18 mouse cellular contexts compared by ENCODE assay signal in genomic region chr9:96893582-96893981, GRCm38 (mm10). TPM values are rescaled to one million over a fixed set of nuclear protein-coding genes. Genes with fewer than 3 reads are reported as not detected.
DNase-seq lines count a peak whose midpoint lies in the region; ATAC-seq lines count a peak whose summit lies in the region.
"Had no signal": no experiment of that assay in that cellular context is flagged by ENCODE, and none has a peak within 500 bp of the region (broad histone marks: within the 10 kb centered on the region; RNA-seq: fewer than 3 reads in every experiment).

No protein-coding gene starts in this region.

- peaks cover 45% of the 10 kb centered on the region for H3K4me1 ChIP-seq in hindbrain, embryonic 13.5 days (replicated peaks)
- H3K4me1 ChIP-seq in hindbrain, embryonic 11.5 days (replicated peaks; ENCODE audit: control insufficient read depth, insufficient read depth, low read length): peaks cover 9% of the 10 kb centered on the region
- no peaks in the 10 kb centered on the region; the same call in 1 of the 2 replicates for H3K4me1 ChIP-seq in liver, embryonic 16.5 days (ENCODE audit: control insufficient read depth, low read depth, low read length)
- peaks cover 14% of the 10 kb centered on the region for H3K4me1 ChIP-seq in intestine, embryonic 15.5 days (replicated peaks)

- H3K27me3 ChIP-seq in hindbrain, embryonic 13.5 days: no peaks in the 10 kb centered on the region
- no peaks in the 10 kb centered on the region for H3K27me3 ChIP-seq in hindbrain, embryonic 11.5 days (ENCODE audit: control insufficient read depth, insufficient read depth, low read length)
- peaks cover 14% of the 10 kb centered on the region for H3K27me3 ChIP-seq in liver, embryonic 16.5 days (ENCODE audit: control insufficient read depth, insufficient read depth, low read depth, low read length)
- no peaks in the 10 kb centered on the region for H3K27me3 ChIP-seq in intestine, embryonic 15.5 days (replicated peaks)

- no peak for ATAC-seq in hindbrain, embryonic 13.5 days (ENCODE audit: low FRiP score)
- ATAC-seq in hindbrain, embryonic 11.5 days (ENCODE audit: low FRiP score): no peak
- ATAC-seq in liver, embryonic 16.5 days (ENCODE audit: low read depth): peak; percentile 56
- ATAC-seq in intestine, embryonic 15.5 days: no peak
- ATAC-seq: intestine, postnatal 0 days had no signal

- 34% methylated on average over 5 of the region's 5 CpGs for WGBS in hindbrain, embryonic 13.5 days
- WGBS in hindbrain, embryonic 11.5 days: 28% methylated on average over 5 of the region's 5 CpGs
- 62% methylated on average over 5 of the region's 5 CpGs for WGBS in liver, embryonic 16.5 days (ENCODE audit: insufficient replicate concordance)
- 51% methylated on average over 5 of the region's 5 CpGs for WGBS in intestine, embryonic 15.5 days

- no peak overlapping the region for H3K4me2 ChIP-seq in hindbrain, embryonic 13.5 days
- no peak overlapping the region for H3K4me2 ChIP-seq in hindbrain, embryonic 11.5 days (replicated peaks; ENCODE audit: low read depth, low read length)
- no peak overlapping the region for H3K4me2 ChIP-seq in liver, embryonic 16.5 days (ENCODE audit: low read depth, low read length)
- H3K4me2 ChIP-seq in intestine, embryonic 15.5 days (replicated peaks): no peak overlapping the region
- H3K4me2 ChIP-seq: heart, embryonic 12.5 days; limb, embryonic 15.5 days had no signal

- H3K9ac ChIP-seq in hindbrain, embryonic 13.5 days: no peak overlapping the region
- no peak overlapping the region for H3K9ac ChIP-seq in hindbrain, embryonic 11.5 days (ENCODE audit: low read depth, low read length)
- H3K9ac ChIP-seq in liver, embryonic 16.5 days (ENCODE audit: low read depth, low read length): no peak overlapping the region
- H3K9ac ChIP-seq in intestine, embryonic 15.5 days: no peak overlapping the region
- H3K9ac ChIP-seq: heart, embryonic 12.5 days; limb, embryonic 15.5 days had no signal

- H3K36me3 ChIP-seq in hindbrain, embryonic 13.5 days: no peaks in the 10 kb centered on the region
- H3K36me3 ChIP-seq in hindbrain, embryonic 11.5 days (ENCODE audit: control insufficient read depth, insufficient read depth, low read length): no peaks in the 10 kb centered on the region
- no peaks in the 10 kb centered on the region for H3K36me3 ChIP-seq in liver, embryonic 16.5 days (ENCODE audit: control insufficient read depth, insufficient read depth)
- no peaks in the 10 kb centered on the region for H3K36me3 ChIP-seq in intestine, embryonic 15.5 days
- H3K36me3 ChIP-seq: heart, embryonic 12.5 days; limb, embryonic 15.5 days had no signal

- peak overlapping the region; percentile 87; the same call in 1 of the 2 replicates for H3K27ac ChIP-seq in hindbrain, embryonic 13.5 days
- H3K27ac ChIP-seq in hindbrain, embryonic 11.5 days (ENCODE audit: low read depth, low read length): no peak overlapping the region
- H3K27ac ChIP-seq in liver, embryonic 16.5 days (ENCODE audit: low read length): no peak overlapping the region
- H3K27ac ChIP-seq in intestine, embryonic 15.5 days: no peak overlapping the region
- H3K27ac ChIP-seq: limb, embryonic 15.5 days had no signal

- H3K4me3 ChIP-seq in hindbrain, embryonic 13.5 days: no peak overlapping the region
- H3K4me3 ChIP-seq in hindbrain, embryonic 11.5 days (ENCODE audit: low read depth, low read length): no peak overlapping the region
- no peak overlapping the region for H3K4me3 ChIP-seq in liver, embryonic 16.5 days (ENCODE audit: low read depth, low read length)
- H3K4me3 ChIP-seq in intestine, embryonic 15.5 days (replicated peaks): no peak overlapping the region
- H3K4me3 ChIP-seq: heart, embryonic 12.5 days; limb, embryonic 15.5 days; megakaryocyte, embryonic 14.5 days had no signal

- DNase-seq in hindbrain, embryonic 11.5 days (ENCODE audit: low spot score): no peak
- DNase-seq in 3134 (ENCODE audit: extremely low read depth, insufficient read length, low spot score) (peak; percentile 22), adipocyte (ENCODE audit: low spot score) (peak; percentile 16)
- DNase-seq in retina, postnatal 1 day: no peak
- no peak for DNase-seq in layer of hippocampus, adult 18-20 months (ENCODE audit: low spot score in 2 of 2)
- DNase-seq: adrenal gland, postnatal 36 days; cerebellum, postnatal 25 days; heart, postnatal 36 days; lung, postnatal 10 days; right cerebral cortex, postnatal 4 days; thymus, adult 18-20 months had no signal

- H3K9me3 ChIP-seq in hindbrain, embryonic 13.5 days: no peaks in the 10 kb centered on the region
- no peaks in the 10 kb centered on the region for H3K9me3 ChIP-seq in hindbrain, embryonic 11.5 days (ENCODE audit: control insufficient read depth, low read length)
- no peaks in the 10 kb centered on the region for H3K9me3 ChIP-seq in liver, embryonic 16.5 days (replicated peaks; ENCODE audit: control insufficient read depth, low read length)
- H3K9me3 ChIP-seq in intestine, embryonic 15.5 days: no peaks in the 10 kb centered on the region
- H3K9me3 ChIP-seq: limb, embryonic 15.5 days had no signal

RNA-seq across cellular contexts. Expression of gene Pxylp1, which starts 1.1 kb away (rescaled TPM):
- 55.7 and 57.4 TPM in 2 replicates for polyA plus RNA-seq in hindbrain, embryonic 13.5 days (2015; fragmentation: Nextera tagmentation; extraction: Ambion mirVana)
- 40.3 and 44.1 TPM in 2 replicates for polyA plus RNA-seq in hindbrain, embryonic 11.5 days (2014; fragmentation: Nextera tagmentation; extraction: Ambion mirVana)
- 4.6 and 6.3 TPM in 2 replicates for polyA plus RNA-seq in liver, embryonic 16.5 days (2015; fragmentation: Nextera tagmentation; extraction: Ambion mirVana)
- total RNA-seq in layer of hippocampus, adult 18-20 months (2021): 10 to 100 TPM; 18.7 to 23.6 TPM
- 37.6 and 41.5 TPM in 2 replicates for polyA plus RNA-seq in intestine, embryonic 15.5 days (2015; fragmentation: Nextera tagmentation; extraction: Ambion mirVana)

Comparison
In these comparisons a context has a peak if more than half of its experiments do, and no peak if none do; other contexts are left out.
1. DNase-seq: peak in 3134 (single experiment) and adipocyte (single experiment); none in hindbrain, embryonic 11.5 days (single experiment), retina, postnatal 1 day (single experiment) and layer of hippocampus, adult 18-20 months (0 of 2).